Mouse (Mus musculus): ENCODE data around the gene Lrrc56. TPM values are rescaled to one million over a fixed set of nuclear protein-coding genes. Genes with fewer than 3 reads are reported as not detected.
A peak's percentile ranks its signal among the peaks of the same experiment; 100 is the strongest.

The Lrrc56 gene
- polyA plus RNA-seq, 1 experiment from 2014 or later: 2.0 TPM

GRCm38 (mm10) chr7:141213605-141214235 is 19.8 kb downstream of the Lrrc56 start, which contains the start of gene Lmntd2:
TSS of gene Lmntd2 (minus strand) at chr7:141214080.
- no peak for TF ChIP-seq EP300 (IDR thresholded peaks at IDR 0.05; ENCODE audit: low read depth)
- no peak for TF ChIP-seq CTCF (IDR thresholded peaks at IDR 0.05; ENCODE audit: low read depth)
- 91% methylated on average over 11 of the region's 11 CpGs for WGBS (ENCODE audit: insufficient replicate concordance)
- Histone ChIP-seq H3K9me3 (ENCODE audit: low read length) (no peaks in the 10 kb centered on the region), H3K27me3 (ENCODE audit: insufficient read depth, low read length) (no peaks in the 10 kb centered on the region), H3K27ac (ENCODE audit: low read depth) (peak within 1 kb of the TSS; percentile 93), H3K4me1 (ENCODE audit: insufficient read depth) (peaks cover 50% of the 10 kb centered on the region), H3K9ac (replicated peaks) (no peak within 1 kb of the TSS; the same call in 1 of the 2 replicates), H3K36me3 (replicated peaks; ENCODE audit: insufficient read depth, low read length) (peaks cover 2% of the 10 kb centered on the region; the same call in 1 of the 2 replicates), H3K4me3 (ENCODE audit: low read depth, low read length) (peak within 1 kb of the TSS; percentile 70; the same call in 1 of the 2 replicates), H3K4me2 (ENCODE audit: low read depth, low read length) (peak within 1 kb of the TSS; percentile 99)
- no peak for DNase-seq
- ATAC-seq: no peak

GRCm38 (mm10) chr7:141214310-141214709 is 20.4 kb downstream of the Lrrc56 start:
- no peak for TF ChIP-seq CTCF (IDR thresholded peaks at IDR 0.05; ENCODE audit: low read depth)
- TF ChIP-seq EP300 (IDR thresholded peaks at IDR 0.05; ENCODE audit: low read depth): no peak
- H3K4me2 ChIP-seq (ENCODE audit: low read depth, low read length): no peak overlapping the region
- ATAC-seq (no peak), DNase-seq (no peak)
- no peak overlapping the region for H3K9ac ChIP-seq (replicated peaks)
- 66% methylated on average over 3 of the region's 3 CpGs for WGBS (ENCODE audit: insufficient replicate concordance)
- H3K27me3 ChIP-seq (ENCODE audit: insufficient read depth, low read length): no peaks in the 10 kb centered on the region
- no peak overlapping the region for H3K4me3 ChIP-seq (ENCODE audit: low read depth, low read length)
- no peak overlapping the region for H3K27ac ChIP-seq (ENCODE audit: low read depth)
- peaks cover 48% of the 10 kb centered on the region for H3K4me1 ChIP-seq (ENCODE audit: insufficient read depth)
- H3K36me3 ChIP-seq (replicated peaks; ENCODE audit: insufficient read depth, low read length): peaks cover 2% of the 10 kb centered on the region; the same call in 1 of the 2 replicates
- H3K9me3 ChIP-seq (ENCODE audit: low read length): no peaks in the 10 kb centered on the region

GRCm38 (mm10) chr7:141215101-141215879 is 21.3 kb downstream of the Lrrc56 start, which contains the start of gene Rassf7:
TSS of gene Rassf7 (plus strand) at chr7:141215860.
- peak within 1 kb of the TSS; percentile 93 for H3K27ac ChIP-seq (ENCODE audit: low read depth)
- H3K9ac ChIP-seq (replicated peaks): peak within 1 kb of the TSS; percentile 75
- 3% methylated on average over 40 of the region's 41 CpGs for WGBS (ENCODE audit: insufficient replicate concordance)
- H3K9me3 ChIP-seq (ENCODE audit: low read length): no peaks in the 10 kb centered on the region
- H3K36me3 ChIP-seq (replicated peaks; ENCODE audit: insufficient read depth, low read length): peaks cover 4% of the 10 kb centered on the region; the same call in 1 of the 2 replicates
- DNase-seq: peak; percentile 97
- no peaks in the 10 kb centered on the region for H3K27me3 ChIP-seq (ENCODE audit: insufficient read depth, low read length)
- peak within 1 kb of the TSS; percentile 99 for H3K4me2 ChIP-seq (ENCODE audit: low read depth, low read length)
- H3K4me1 ChIP-seq (ENCODE audit: insufficient read depth): peaks cover 48% of the 10 kb centered on the region
- H3K4me3 ChIP-seq (ENCODE audit: low read depth, low read length): peak within 1 kb of the TSS; percentile 70
- peak; percentile 91 for ATAC-seq
- TF ChIP-seq EP300 (IDR thresholded peaks at IDR 0.05; ENCODE audit: low read depth): no peak
- TF ChIP-seq CTCF (IDR thresholded peaks at IDR 0.05; ENCODE audit: low read depth): no peak

GRCm38 (mm10) chr7:141215880-141216733 is 22.1 kb downstream of the Lrrc56 start:
- peak overlapping the region; percentile 99 for H3K4me2 ChIP-seq (ENCODE audit: low read depth, low read length)
- TF ChIP-seq CTCF (IDR thresholded peaks at IDR 0.05; ENCODE audit: low read depth) (no peak), EP300 (IDR thresholded peaks at IDR 0.05; ENCODE audit: low read depth) (peak; percentile 54)
- H3K4me1 ChIP-seq (ENCODE audit: insufficient read depth): peaks cover 53% of the 10 kb centered on the region
- H3K27ac ChIP-seq (ENCODE audit: low read depth): peak overlapping the region; percentile 93
- H3K9ac ChIP-seq (replicated peaks): peak overlapping the region; percentile 75
- peak overlapping the region; percentile 70 for H3K4me3 ChIP-seq (ENCODE audit: low read depth, low read length)
- no peaks in the 10 kb centered on the region for H3K27me3 ChIP-seq (ENCODE audit: insufficient read depth, low read length)
- no peaks in the 10 kb centered on the region for H3K9me3 ChIP-seq (ENCODE audit: low read length)
- 1% methylated on average over 41 of the region's 42 CpGs for WGBS (ENCODE audit: insufficient replicate concordance)
- ATAC-seq (peak; percentile 71), DNase-seq (peak; percentile 85)
- peaks cover 4% of the 10 kb centered on the region; the same call in 1 of the 2 replicates for H3K36me3 ChIP-seq (replicated peaks; ENCODE audit: insufficient read depth, low read length)

- H3K9me3 ChIP-seq (ENCODE audit: low read length): no peaks in the 10 kb centered on the region
Observed at GRCm38 (mm10) chr7:141216894-141217293, 22.9 kb downstream of the Lrrc56 start.

More at GRCm38 (mm10) chr7:141216894-141217293, 22.9 kb downstream of the Lrrc56 start:
- Histone ChIP-seq H3K27me3 (ENCODE audit: insufficient read depth, low read length) (no peaks in the 10 kb centered on the region), H3K27ac (ENCODE audit: low read depth) (peak overlapping the region; percentile 57), H3K9ac (replicated peaks) (peak overlapping the region; percentile 75), H3K4me2 (ENCODE audit: low read depth, low read length) (peak overlapping the region; percentile 99), H3K4me3 (ENCODE audit: low read depth, low read length) (peak overlapping the region; percentile 70), H3K4me1 (ENCODE audit: insufficient read depth) (peaks cover 56% of the 10 kb centered on the region), H3K36me3 (replicated peaks; ENCODE audit: insufficient read depth, low read length) (peaks cover 4% of the 10 kb centered on the region; the same call in 1 of the 2 replicates)
- no peak for DNase-seq
- ATAC-seq: no peak
- no peak for TF ChIP-seq EP300 (IDR thresholded peaks at IDR 0.05; ENCODE audit: low read depth)
- TF ChIP-seq CTCF (IDR thresholded peaks at IDR 0.05; ENCODE audit: low read depth): no peak
- 78% methylated on average over 11 of the region's 11 CpGs for WGBS (ENCODE audit: insufficient replicate concordance)
